Mouse (Mus musculus) liver, adult 2 months (tissue): ENCODE results near the gene Zfp423. TPM values are rescaled to one million over a fixed set of nuclear protein-coding genes. Genes with fewer than 3 reads are reported as not detected.

Experiments used
- DNase-seq: peaks from one replicate; pipeline ENCODE4 v3.0.0-alpha.2; 2011; ENCODE audit warnings: low read depth, low spot score; ENCODE audit errors: extremely low read depth
- H3K27ac ChIP-seq: fragments of 200-500 bp; replicated peaks from 2 replicates; pipeline ENCODE4 v1.5.1; 2012; ENCODE audit warnings: low read depth, mild to moderate bottlenecking, control low read depth, inconsistent platforms, low read length; ENCODE audit not compliant: insufficient read depth
- H3K27me3 ChIP-seq: fragments of 200-500 bp; 2 replicates; pipeline ENCODE4 v1.6.1; 2012; ENCODE audit warnings: mild to moderate bottlenecking, moderate library complexity, low read length, inconsistent platforms; ENCODE audit not compliant: control insufficient read depth, insufficient read depth
- H3K36me3 ChIP-seq: fragments of 200-500 bp; 2 replicates; pipeline ENCODE4 v1.6.1; 2012; ENCODE audit warnings: low read length, inconsistent platforms; ENCODE audit not compliant: control insufficient read depth, insufficient read depth
- H3K4me1 ChIP-seq: fragments of 200-500 bp; 2 replicates; pipeline ENCODE4 v1.6.1; 2011; ENCODE audit warnings: low read length; ENCODE audit not compliant: control insufficient read depth, insufficient read depth
- H3K4me3 ChIP-seq: fragments of 200-500 bp; 2 replicates; pipeline ENCODE4 v1.5.1; 2011; ENCODE audit warnings: low read depth, mild to moderate bottlenecking, control low read depth, low read length, moderate library complexity; ENCODE audit not compliant: insufficient read depth
- H3K79me2 ChIP-seq: fragments of 200-500 bp; 2 replicates; pipeline ENCODE4 v1.6.1; 2012; ENCODE audit warnings: inconsistent platforms, mild to moderate bottlenecking, low read length, moderate library complexity; ENCODE audit not compliant: control insufficient read depth, insufficient read depth
- H3K9ac ChIP-seq: fragments of 200-500 bp; 2 replicates; pipeline ENCODE4 v1.6.1; 2012; ENCODE audit warnings: low read depth, mild to moderate bottlenecking, control low read depth, inconsistent platforms, low read length
- CTCF ChIP-seq: fragments of 200-500 bp; IDR thresholded peaks from 2 replicates; pipeline ENCODE4 v1.5.1; 2011; ENCODE audit warnings: low read depth, low read length, control low read depth
- POLR2A ChIP-seq: fragments of 200-500 bp; IDR thresholded peaks from 2 replicates; pipeline ENCODE4 v1.6.1; 2011; ENCODE audit warnings: low read length, control low read depth; ENCODE audit not compliant: insufficient read depth; ENCODE audit errors: extremely low read depth
- WGBS: fragments of 180-500 bp; shearing (Covaris S2); methylation state at CpG from one replicate; pipeline ENCODE4 v1.1.7; 2018; 5-methylcytosine and 5-hydroxymethylcytosine counted together
- polyA plus RNA-seq: library from polyadenylated mRNA; depleted of rRNA; stranded (reverse); fragments of >200 nt; gene quantifications from 2 replicates; pipeline ENCODE4 v1.2.3, GENCODE M21; 2012
- total RNA-seq: library from RNA; depleted of rRNA; stranded (reverse); fragments of >200 nt; gene quantifications from 2 replicates; pipeline ENCODE4 v1.2.3, GENCODE M21; 2014

The Zfp423 gene
- total and polyA plus RNA-seq, 2 experiments = 0.18 to 0.31 TPM

GRCm38 (mm10) chr8:87765276-87765675, 194.1 kb downstream of the Zfp423 start:
- H3K27ac ChIP-seq = no peak overlapping the region
- H3K9ac ChIP-seq = no peak overlapping the region
- TF ChIP-seq CTCF (no peak), POLR2A (no peak)
- H3K79me2 ChIP-seq = no peaks in the 10 kb centered on the region
- H3K36me3 ChIP-seq = no peaks in the 10 kb centered on the region
- 72% methylated on average over 3 of the region's 3 CpGs for WGBS
- no peak overlapping the region for H3K4me3 ChIP-seq
- no peaks in the 10 kb centered on the region for H3K4me1 ChIP-seq
- no peak for DNase-seq
- no peaks in the 10 kb centered on the region for H3K27me3 ChIP-seq

GRCm38 (mm10) chr8:87758750-87759149, 200.6 kb downstream of the Zfp423 start:
- Histone ChIP-seq H3K36me3 (no peaks in the 10 kb centered on the region), H3K79me2 (no peaks in the 10 kb centered on the region), H3K4me1 (no peaks in the 10 kb centered on the region), H3K27ac (no peak overlapping the region), H3K4me3 (no peak overlapping the region), H3K27me3 (no peaks in the 10 kb centered on the region), H3K9ac (no peak overlapping the region)
- no peak for DNase-seq
- TF ChIP-seq POLR2A = no peak
- no peak for TF ChIP-seq CTCF
- WGBS = 80% methylated on average over 8 of the region's 8 CpGs

GRCm38 (mm10) chr8:87754853-87755252, 204.5 kb downstream of the Zfp423 start:
- H3K4me3 ChIP-seq = no peak overlapping the region
- no peak overlapping the region for H3K27ac ChIP-seq
- H3K27me3 ChIP-seq = no peaks in the 10 kb centered on the region
- TF ChIP-seq CTCF (no peak), POLR2A (no peak)
- no peaks in the 10 kb centered on the region for H3K36me3 ChIP-seq
- WGBS = 82% methylated on average over 8 of the region's 8 CpGs
- no peaks in the 10 kb centered on the region for H3K4me1 ChIP-seq
- DNase-seq = no peak
- no peak overlapping the region for H3K9ac ChIP-seq
- H3K79me2 ChIP-seq = no peaks in the 10 kb centered on the region

GRCm38 (mm10) chr8:87753636-87754035, 205.8 kb downstream of the Zfp423 start:
- Histone ChIP-seq H3K79me2 (no peaks in the 10 kb centered on the region), H3K36me3 (no peaks in the 10 kb centered on the region), H3K4me1 (no peaks in the 10 kb centered on the region), H3K27ac (no peak overlapping the region), H3K4me3 (no peak overlapping the region), H3K27me3 (no peaks in the 10 kb centered on the region), H3K9ac (no peak overlapping the region)
- WGBS = 58% methylated on average over 2 of the region's 2 CpGs
- TF ChIP-seq CTCF (no peak), POLR2A (no peak)
- no peak for DNase-seq

- Histone ChIP-seq H3K9ac (no peak overlapping the region), H3K27me3 (no peaks in the 10 kb centered on the region), H3K79me2 (no peaks in the 10 kb centered on the region), H3K27ac (no peak overlapping the region), H3K4me1 (no peaks in the 10 kb centered on the region), H3K4me3 (no peak overlapping the region), H3K36me3 (no peaks in the 10 kb centered on the region)
- TF ChIP-seq POLR2A (no peak), CTCF (no peak)
- DNase-seq = no peak
- WGBS = 56% methylated on average over 8 of the region's 8 CpGs
Measured at GRCm38 (mm10) chr8:87753148-87753547, 206.2 kb downstream of the Zfp423 start.

GRCm38 (mm10) chr8:87752710-87753109, 206.7 kb downstream of the Zfp423 start:
- Histone ChIP-seq H3K36me3 (no peaks in the 10 kb centered on the region), H3K4me1 (no peaks in the 10 kb centered on the region), H3K9ac (no peak overlapping the region), H3K27me3 (no peaks in the 10 kb centered on the region), H3K4me3 (no peak overlapping the region), H3K79me2 (no peaks in the 10 kb centered on the region), H3K27ac (no peak overlapping the region)
- no peak for DNase-seq
- 86% methylated on average over 13 of the region's 13 CpGs for whole genome bisulfite sequencing
- TF ChIP-seq POLR2A (no peak), CTCF (no peak)
